ENCODE assay signal across 21 mouse cellular contexts in genomic region chr11:119395394-119395793, GRCm38 (mm10). TPM values are rescaled to one million over a fixed set of nuclear protein-coding genes. Genes with fewer than 3 reads are reported as not detected.
A peak's percentile ranks its signal among the peaks of the same experiment; 100 is the strongest.
DNase-seq lines count a peak whose midpoint lies in the region; ATAC-seq and TF ChIP-seq lines count a peak whose summit lies in the region.
"Had no signal": no experiment of that assay in that cellular context is flagged by ENCODE, and none has a peak within 500 bp of the region (broad histone marks: within the 10 kb centered on the region; RNA-seq: fewer than 3 reads in every experiment).

No protein-coding gene starts in this region.

- no peak overlapping the region for H3K9ac ChIP-seq in liver, embryonic 15.5 days
- H3K9ac ChIP-seq in liver, embryonic 12.5 days = no peak overlapping the region
- H3K9ac ChIP-seq in ES-E14 (ENCODE audit: insufficient read depth, low read depth, low read length, poor library complexity, severe bottlenecking) = no peak overlapping the region
- H3K9ac ChIP-seq: embryonic facial prominence, embryonic 12.5 days; forebrain, postnatal 0 days; hindbrain, embryonic 12.5 days; neural tube, embryonic 13.5 days had no signal

- peaks cover 7% of the 10 kb centered on the region for H3K27me3 ChIP-seq in liver, embryonic 15.5 days
- peaks cover 14% of the 10 kb centered on the region for H3K27me3 ChIP-seq in liver, embryonic 12.5 days (replicated peaks)
- no peaks in the 10 kb centered on the region for H3K27me3 ChIP-seq in small intestine, adult 2 months (ENCODE audit: control insufficient read depth, insufficient read depth, low read length)
- H3K27me3 ChIP-seq in forebrain, embryonic 10.5 days (ENCODE audit: poor library complexity, severe bottlenecking) = peaks cover 73% of the 10 kb centered on the region

- peaks cover 53% of the 10 kb centered on the region for H3K4me1 ChIP-seq in liver, embryonic 15.5 days (replicated peaks)
- peaks cover 44% of the 10 kb centered on the region for H3K4me1 ChIP-seq in liver, embryonic 12.5 days
- peaks cover 15 to 38% of the 10 kb centered on the region in 2 experiments for H3K4me1 ChIP-seq in ES-E14 (ENCODE audit: control insufficient read depth in 2 of 2, insufficient read depth in 2 of 2, low read length in 2 of 2, poor library complexity in 1 of 2)
- H3K4me1 ChIP-seq in brown adipose tissue, adult 24 weeks (ENCODE audit: control insufficient read depth, insufficient read depth, insufficient read length, low read length) = peaks cover 9% of the 10 kb centered on the region
- H3K4me1 ChIP-seq in small intestine, adult 2 months (ENCODE audit: control insufficient read depth, insufficient read depth, insufficient read length, low read length) = peaks cover 12% of the 10 kb centered on the region
- H3K4me1 ChIP-seq in forebrain, embryonic 10.5 days = peaks cover 43% of the 10 kb centered on the region

- peaks cover 6% of the 10 kb centered on the region; the same call in 1 of the 2 replicates for H3K36me3 ChIP-seq in liver, embryonic 15.5 days (replicated peaks)
- H3K36me3 ChIP-seq in liver, embryonic 12.5 days = no peaks in the 10 kb centered on the region
- H3K36me3 ChIP-seq in ES-E14 (ENCODE audit: control insufficient read depth, insufficient read depth, low read length, poor library complexity, severe bottlenecking) = no peaks in the 10 kb centered on the region
- H3K36me3 ChIP-seq in small intestine, adult 2 months (ENCODE audit: control insufficient read depth, insufficient read depth, low read length) = peaks cover 27% of the 10 kb centered on the region
- H3K36me3 ChIP-seq in forebrain, embryonic 10.5 days (replicated peaks) = no peaks in the 10 kb centered on the region
- H3K36me3 ChIP-seq: embryonic facial prominence, embryonic 12.5 days; hindbrain, embryonic 12.5 days; neural tube, embryonic 13.5 days had no signal

- H3K4me2 ChIP-seq in liver, embryonic 15.5 days = peak overlapping the region; percentile 13; the same call in 1 of the 2 replicates
- H3K4me2 ChIP-seq in liver, embryonic 12.5 days = no peak overlapping the region
- H3K4me2 ChIP-seq: embryonic facial prominence, embryonic 12.5 days; hindbrain, embryonic 12.5 days; midbrain, embryonic 11.5 days; neural tube, embryonic 13.5 days had no signal

- TF ChIP-seq CTCF in small intestine, adult 2 months (IDR thresholded peaks at IDR 0.05; ENCODE audit: extremely low read depth, insufficient read length, insufficient replicate concordance, low read depth, low read length) = no peak

- no peaks in the 10 kb centered on the region for H3K9me3 ChIP-seq in liver, embryonic 15.5 days (replicated peaks)
- H3K9me3 ChIP-seq in liver, embryonic 12.5 days (replicated peaks) = no peaks in the 10 kb centered on the region
- no peaks in the 10 kb centered on the region for H3K9me3 ChIP-seq in ES-E14 (ENCODE audit: control insufficient read depth, insufficient read depth, low read depth, low read length)
- no peaks in the 10 kb centered on the region for H3K9me3 ChIP-seq in forebrain, embryonic 10.5 days
- H3K9me3 ChIP-seq: embryonic facial prominence, embryonic 12.5 days; hindbrain, embryonic 12.5 days; neural tube, embryonic 13.5 days had no signal

- in situ Hi-C loops in ES-E14 (cut with MboI; ENCODE audit: low sequenced_read_pairs in 2 of 2, unreplicated experiment in 2 of 2) = no loop called here

- ATAC-seq in liver, embryonic 15.5 days (ENCODE audit: insufficient read depth) = no peak
- no peak for ATAC-seq in liver, embryonic 12.5 days
- ATAC-seq in megakaryocyte-erythroid progenitor cell, adult 5-6 weeks (replicated peaks; ENCODE audit: low FRiP score, low TSS enrichment, poor library complexity, severe bottlenecking) = no peak
- ATAC-seq: activated CD4-positive, CD25-positive, alpha-beta regulatory T cell, adult 4 months; forebrain, postnatal 0 days; inflammation-experienced regulatory T-cells, adult 6 months had no signal

- DNase-seq in ES-E14 (ENCODE audit: low read depth, low spot score) = peak; percentile 90
- no peak for DNase-seq in forebrain, embryonic 10.5 days (ENCODE audit: extremely low spot score, low spot score)
- DNase-seq: adrenal gland, postnatal 36 days; cerebellum, adult 8-10 months; forebrain, postnatal 0 days; gastrocnemius, adult 2 months; kidney, postnatal 25 days; right cerebral cortex, postnatal 25 days; thymus, postnatal 4 days had no signal

- H3K27ac ChIP-seq in liver, embryonic 15.5 days (replicated peaks) = no peak overlapping the region
- no peak overlapping the region for H3K27ac ChIP-seq in liver, embryonic 12.5 days
- H3K27ac ChIP-seq in ES-E14 (ENCODE audit: insufficient read depth, low read depth, low read length, poor library complexity, severe bottlenecking) = no peak overlapping the region; the same call in 1 of the 2 replicates
- H3K27ac ChIP-seq in brown adipose tissue, adult 24 weeks (replicated peaks; ENCODE audit: low read depth, low read length) = no peak overlapping the region
- no peak overlapping the region for H3K27ac ChIP-seq in small intestine, adult 2 months (ENCODE audit: insufficient read depth, low read depth, low read length)
- no peak overlapping the region for H3K27ac ChIP-seq in forebrain, embryonic 10.5 days
- H3K27ac ChIP-seq: embryonic facial prominence, embryonic 12.5 days; gastrocnemius, adult 2 months; hindbrain, embryonic 12.5 days; left cerebral cortex, adult 2 months; neural tube, embryonic 13.5 days had no signal

- H3K4me3 ChIP-seq in liver, embryonic 15.5 days (replicated peaks) = no peak overlapping the region
- no peak overlapping the region for H3K4me3 ChIP-seq in liver, embryonic 12.5 days
- H3K4me3 ChIP-seq in ES-E14 (ENCODE audit: insufficient read depth in 1 of 2, low read depth in 1 of 2, low read length in 2 of 2, poor library complexity in 1 of 2, severe bottlenecking in 1 of 2) = peak overlapping the region in 1 of 2 experiments; percentile 4; a peak in 1 of 4 replicates
- peak overlapping the region; percentile 30 for H3K4me3 ChIP-seq in brown adipose tissue, adult 24 weeks (ENCODE audit: insufficient read depth, low read depth, low read length)
- peak overlapping the region; percentile 84 for H3K4me3 ChIP-seq in small intestine, adult 2 months (ENCODE audit: low read depth, low read length)
- H3K4me3 ChIP-seq in forebrain, embryonic 10.5 days = no peak overlapping the region
- H3K4me3 ChIP-seq: embryonic facial prominence, embryonic 12.5 days; gastrocnemius, adult 2 months; hindbrain, embryonic 12.5 days; left cerebral cortex, adult 2 months; neural tube, embryonic 13.5 days had no signal

- no peak for TF ChIP-seq POLR2A in small intestine, adult 2 months (IDR thresholded peaks at IDR 0.05; ENCODE audit: low read depth, low read length)

- 65% methylated on average over 7 of the region's 7 CpGs for WGBS in liver, embryonic 15.5 days (ENCODE audit: insufficient replicate concordance)
- WGBS in liver, embryonic 12.5 days (ENCODE audit: insufficient replicate concordance) = 54% methylated on average over 7 of the region's 7 CpGs
- 65% methylated on average over 7 of the region's 7 CpGs for WGBS in small intestine, adult 2 months
- 2% methylated on average over 7 of the region's 7 CpGs for WGBS in forebrain, embryonic 10.5 days

TF ChIP-seq in ES-E14, 5 proteins besides CTCF, POLR2A, EP300 and RAD21:
- TF ChIP-seq CHD2 (IDR thresholded peaks at IDR 0.05; ENCODE audit: low read depth, low read length) (0 out of 2 replicates have a peak, but pooled peaks have one; percentile 52), ZC3H11A (IDR thresholded peaks at IDR 0.05; ENCODE audit: borderline replicate concordance, low read depth, low read length) (no peak), MAFK (IDR thresholded peaks at IDR 0.05; ENCODE audit: insufficient read depth, low read depth, low read length) (no peak)
TF ChIP-seq in ES-E14: peak in this region for 1.

RNA-seq across cellular contexts. Expression of gene Rnf213, which starts 2.5 kb away (rescaled TPM):
- 4.2 TPM in 2 replicates for polyA plus RNA-seq in liver, embryonic 15.5 days (2015; fragmentation: Nextera tagmentation; extraction: Ambion mirVana)
- polyA plus RNA-seq in liver, embryonic 12.5 days (2016; fragmentation: Nextera tagmentation; extraction: Ambion mirVana) = 4.0 and 4.6 TPM in 2 replicates
- total RNA-seq in ES-E14 (2012; rRNA removed) = 30.4 and 37.3 TPM in 2 replicates
- polyA plus RNA-seq in brown adipose tissue, adult 24 weeks (2012; ENCODE audit: insufficient read depth, insufficient read length, missing spikeins) = 8.6 and 11.1 TPM in 2 replicates
- 11.9 and 34.7 TPM in 2 replicates for polyA plus RNA-seq in small intestine, adult 2 months (2012; rRNA removed)
- 87.9 and 107 TPM in 2 replicates for total RNA-seq in megakaryocyte-erythroid progenitor cell, adult 5-6 weeks (2014; fragmentation: Nextera tagmentation)
- total RNA-seq in megakaryocyte-erythroid progenitor cell, adult 5-6 weeks (2017) = 69.3 and 77.1 TPM in 2 replicates
- polyA plus RNA-seq in forebrain, embryonic 10.5 days (2016; fragmentation: Nextera tagmentation; extraction: Ambion mirVana) = 1.4 and 1.5 TPM in 2 replicates

RNA-seq across cellular contexts. Expression of gene Slc26a11, which starts 40.0 kb away (rescaled TPM):
- 1.6 and 2.6 TPM in 2 replicates for polyA plus RNA-seq in liver, embryonic 15.5 days (2015; fragmentation: Nextera tagmentation; extraction: Ambion mirVana)
- 2.6 and 2.9 TPM in 2 replicates for polyA plus RNA-seq in liver, embryonic 12.5 days (2016; fragmentation: Nextera tagmentation; extraction: Ambion mirVana)
- total RNA-seq in ES-E14 (2012; rRNA removed) = 4.4 and 7.4 TPM in 2 replicates
- 2.1 and 3.1 TPM in 2 replicates for polyA plus RNA-seq in brown adipose tissue, adult 24 weeks (2012; ENCODE audit: insufficient read depth, insufficient read length, missing spikeins)
- 9.7 and 17.3 TPM in 2 replicates for polyA plus RNA-seq in small intestine, adult 2 months (2012; rRNA removed)
- total RNA-seq in megakaryocyte-erythroid progenitor cell, adult 5-6 weeks (2014; fragmentation: Nextera tagmentation) = 1.7 and 4.4 TPM in 2 replicates
- total RNA-seq in megakaryocyte-erythroid progenitor cell, adult 5-6 weeks (2017) = 0.65 and 1.5 TPM in 2 replicates
- polyA plus RNA-seq in forebrain, embryonic 10.5 days (2016; fragmentation: Nextera tagmentation; extraction: Ambion mirVana) = 9.6 and 10.6 TPM in 2 replicates

RNA-seq across cellular contexts. Expression of gene Sgsh, which starts 40.1 kb away (rescaled TPM):
- polyA plus RNA-seq in liver, embryonic 15.5 days (2015; fragmentation: Nextera tagmentation; extraction: Ambion mirVana) = 1.9 and 2.3 TPM in 2 replicates
- 3.0 and 3.3 TPM in 2 replicates for polyA plus RNA-seq in liver, embryonic 12.5 days (2016; fragmentation: Nextera tagmentation; extraction: Ambion mirVana)
- total RNA-seq in ES-E14 (2012; rRNA removed) = 3.4 and 4.9 TPM in 2 replicates
- polyA plus RNA-seq in brown adipose tissue, adult 24 weeks (2012; ENCODE audit: insufficient read depth, insufficient read length, missing spikeins) = 3.8 and 7.7 TPM in 2 replicates
- 12.6 and 19.2 TPM in 2 replicates for polyA plus RNA-seq in small intestine, adult 2 months (2012; rRNA removed)
- total RNA-seq in megakaryocyte-erythroid progenitor cell, adult 5-6 weeks (2014; fragmentation: Nextera tagmentation) = 6.3 and 11.9 TPM in 2 replicates
- 3.6 and 5.1 TPM in 2 replicates for total RNA-seq in megakaryocyte-erythroid progenitor cell, adult 5-6 weeks (2017)
- 7.5 and 7.9 TPM in 2 replicates for polyA plus RNA-seq in forebrain, embryonic 10.5 days (2016; fragmentation: Nextera tagmentation; extraction: Ambion mirVana)

Comparison
In these comparisons a context has a peak if more than half of its experiments do, and no peak if none do; other contexts are left out.
1. H3K4me3 ChIP-seq: peak in brown adipose tissue, adult 24 weeks (single experiment) and small intestine, adult 2 months (single experiment); none in liver, embryonic 15.5 days (single experiment), liver, embryonic 12.5 days (single experiment) and forebrain, embryonic 10.5 days (single experiment).